Mouse (Mus musculus): ENCODE data around the gene Rxfp1.

Rxfp1 gene

DNA sequence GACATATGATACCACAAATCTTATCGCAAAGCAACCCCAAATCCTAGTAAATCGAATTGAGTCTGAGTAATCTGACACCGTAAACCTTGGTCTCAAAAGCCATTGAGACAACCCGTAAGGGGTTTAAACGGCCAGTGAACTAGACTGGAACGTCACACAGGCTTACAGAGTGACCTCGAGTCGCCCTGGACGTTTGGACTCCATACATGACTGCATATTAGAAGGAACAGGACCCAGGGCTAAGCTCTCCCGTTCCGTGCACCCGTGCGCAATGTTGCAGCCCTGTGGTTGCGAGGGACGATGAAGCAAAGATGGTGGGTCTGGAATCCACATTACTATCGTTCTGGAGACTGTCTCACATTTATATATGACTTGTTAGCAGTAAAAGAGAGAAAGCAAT, 65.5 kb downstream of the Rxfp1 start:
- no peak for DNase-seq (ENCODE audit: low read depth, low spot score)

DNA sequence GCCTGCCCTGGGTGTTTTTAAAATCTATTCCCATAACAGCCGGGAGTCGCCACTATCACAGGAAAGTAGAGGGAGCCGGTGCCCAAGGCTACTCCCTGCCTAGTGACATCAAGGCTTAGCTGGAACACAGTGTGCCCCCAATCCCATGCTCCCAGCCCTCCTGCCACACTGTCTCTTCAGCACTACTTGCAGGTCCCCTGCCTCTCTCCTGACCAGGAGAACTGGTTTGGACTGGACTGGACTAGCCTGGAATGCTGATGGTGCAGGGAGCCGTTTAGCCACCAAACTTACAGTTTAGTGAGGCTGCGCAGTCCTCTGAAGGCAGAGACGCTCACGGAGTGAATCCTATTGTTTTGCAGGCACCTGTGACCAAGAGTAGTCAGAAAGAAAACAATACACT, 67.1 kb downstream of the Rxfp1 start:
- no peak for DNase-seq (ENCODE audit: low read depth, low spot score)

DNA sequence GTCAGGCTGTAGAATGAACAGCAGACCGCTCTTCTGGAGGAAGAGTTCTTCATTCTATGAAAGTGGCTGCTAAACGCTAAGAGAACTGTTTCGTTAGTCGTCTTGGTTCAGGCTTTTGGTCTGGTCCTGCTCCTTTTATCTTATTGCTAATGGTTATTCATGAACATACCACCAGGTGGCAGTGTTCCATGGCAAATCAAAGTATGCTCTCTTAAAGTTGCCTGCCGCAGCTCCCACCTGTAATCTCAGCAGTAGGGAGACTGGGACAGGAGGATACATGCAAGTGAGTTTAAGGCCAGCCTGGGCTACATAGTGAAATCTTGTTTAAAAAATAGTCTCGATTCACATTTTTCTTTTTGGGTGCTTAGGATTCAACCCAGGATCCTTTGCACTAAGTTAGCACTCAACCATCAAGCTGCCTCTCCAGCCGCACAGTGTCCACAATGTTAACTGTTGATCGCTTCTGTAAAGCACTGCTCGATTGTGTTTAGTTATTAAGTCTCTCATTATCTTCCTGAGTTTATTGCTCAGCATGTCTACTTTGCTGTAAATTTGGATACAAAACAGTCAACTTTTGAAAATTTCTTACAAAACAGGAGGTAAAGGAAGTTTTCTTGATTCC, 72.8 kb downstream of the Rxfp1 start:
- peak; percentile 45 for DNase-seq (ENCODE audit: low read depth, low spot score)

DNA sequence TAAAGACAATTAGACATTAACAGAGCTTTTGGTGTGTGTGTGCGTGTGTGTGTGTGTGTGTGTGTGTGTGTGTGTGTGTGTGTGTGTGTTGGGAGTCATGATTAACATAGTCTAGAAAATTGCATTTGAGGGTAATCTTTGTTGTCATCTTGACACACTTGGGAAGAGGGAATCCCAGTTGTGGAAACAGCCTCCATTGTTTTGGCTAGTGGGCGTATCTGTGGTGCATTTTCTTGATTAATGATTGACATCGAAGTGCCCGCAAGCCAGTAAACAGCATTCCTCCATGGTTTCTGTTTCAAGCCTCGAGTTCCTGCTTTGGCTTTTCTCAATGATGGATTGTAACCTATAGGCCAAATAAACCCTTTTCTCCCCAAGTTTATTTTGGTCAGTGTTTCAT, 81.0 kb downstream of the Rxfp1 start:
- DNase-seq (ENCODE audit: low read depth, low spot score), result no peak

DNA sequence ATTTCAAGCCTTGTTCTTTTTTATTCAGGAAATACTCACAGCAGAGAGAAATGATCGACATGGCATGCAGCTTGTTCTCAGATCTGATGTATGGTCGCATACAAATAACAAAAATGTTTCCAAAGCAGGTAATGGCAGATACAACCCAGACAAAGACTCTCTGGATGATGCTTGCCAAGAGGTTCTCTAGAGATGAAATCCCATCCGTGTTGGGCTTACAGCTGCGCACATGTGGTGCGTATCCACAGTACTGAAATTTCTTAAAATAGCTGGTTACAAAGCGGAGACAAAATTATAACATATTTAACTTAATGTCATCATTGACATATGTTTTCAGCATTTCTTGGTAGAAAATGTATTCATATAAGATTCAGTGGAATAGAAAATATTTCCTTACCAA, 85.6 kb downstream of the Rxfp1 start:
- no peak for DNase-seq (ENCODE audit: low read depth, low spot score)

DNA sequence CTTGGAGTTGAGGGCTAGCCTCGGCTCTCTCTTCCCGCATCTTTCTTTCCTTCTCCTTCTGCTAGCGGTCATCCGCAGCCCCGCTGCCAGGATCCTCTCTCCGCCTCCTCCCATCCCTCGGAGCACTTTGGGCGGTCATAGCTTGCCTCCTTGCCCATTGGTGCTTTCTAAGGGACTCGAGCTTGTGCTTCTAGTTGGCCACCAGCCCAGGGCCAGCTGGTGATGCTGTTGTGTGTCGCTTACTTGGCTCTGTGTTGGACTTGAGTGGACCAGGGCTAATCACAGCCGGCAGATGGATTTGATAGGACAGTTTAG, 108.3 kb downstream of the Rxfp1 start, which contains the start of gene Etfdh:
Etfdh (minus strand) TSS at position 85 of the 315 bp plus-strand sequence.
- peak; percentile 38 for DNase-seq (ENCODE audit: low read depth, low spot score)

DNA sequence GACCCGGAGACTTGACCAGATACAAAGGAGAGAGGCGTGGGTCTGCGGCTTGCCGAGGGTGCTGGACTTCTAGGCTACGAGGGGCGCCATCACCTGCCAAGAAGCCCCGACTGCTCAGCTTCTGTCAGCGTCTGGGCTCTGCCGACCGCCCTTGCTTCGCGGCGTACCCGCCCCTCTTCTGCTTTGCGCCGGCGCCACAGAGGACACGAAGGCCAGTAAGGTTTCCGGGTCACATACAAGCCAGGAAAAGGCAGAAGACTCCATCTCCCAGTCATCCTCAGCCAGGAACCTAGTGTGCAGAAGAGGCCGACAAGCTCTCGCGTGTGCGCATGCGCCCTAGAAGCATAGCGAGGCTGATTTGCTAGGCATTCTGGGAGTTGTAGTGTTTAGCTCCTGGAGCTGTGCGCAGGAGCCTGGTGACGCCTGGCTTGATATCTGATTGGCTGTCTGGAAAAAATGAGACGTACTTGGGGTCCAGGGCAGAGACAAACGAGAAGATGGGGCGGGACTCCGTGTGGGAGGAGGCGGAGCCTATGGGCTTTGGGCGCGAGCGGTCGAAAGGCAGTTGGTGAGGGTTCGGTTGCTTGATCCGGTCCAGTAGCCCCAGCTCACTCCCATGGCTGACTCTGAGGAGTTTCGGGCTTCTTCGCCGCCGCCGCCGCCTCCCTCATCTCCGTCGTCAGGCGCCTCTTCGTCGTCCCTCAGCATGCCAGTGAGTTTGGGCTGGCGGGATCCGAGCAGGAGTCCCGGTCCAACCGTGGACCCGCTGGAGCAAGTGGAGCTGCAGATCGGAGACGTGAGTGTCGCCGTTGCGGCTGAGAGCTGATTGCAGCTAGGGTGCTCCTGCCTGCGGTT, 108.9 kb downstream of the Rxfp1 start, which contains the start of gene 4930579G24Rik:
4930579G24Rik (plus strand) TSS at position 519 of the 855 bp plus-strand sequence.
- peak; percentile 99 for DNase-seq (ENCODE audit: low read depth, low spot score)

DNA sequence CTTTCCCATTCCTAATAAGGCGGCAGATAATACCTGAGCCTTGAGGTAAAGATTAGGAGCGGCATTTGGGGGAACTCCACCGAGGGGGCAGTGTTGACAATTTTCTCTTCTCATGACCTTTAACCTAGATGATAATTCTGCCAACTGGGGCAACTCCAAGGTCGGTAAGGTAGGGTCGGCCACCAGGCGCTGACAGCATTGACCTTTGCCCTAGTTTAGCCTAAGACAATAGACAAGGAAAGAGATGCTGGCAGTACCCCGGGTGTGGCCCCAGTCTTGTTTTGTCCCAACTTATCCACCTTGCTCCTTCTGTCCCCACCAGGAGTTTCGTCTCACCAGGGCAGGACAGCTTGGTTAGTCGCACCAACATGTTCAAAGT, 109.5 kb downstream of the Rxfp1 start:
- DNase-seq (ENCODE audit: low read depth, low spot score), result no peak

DNA sequence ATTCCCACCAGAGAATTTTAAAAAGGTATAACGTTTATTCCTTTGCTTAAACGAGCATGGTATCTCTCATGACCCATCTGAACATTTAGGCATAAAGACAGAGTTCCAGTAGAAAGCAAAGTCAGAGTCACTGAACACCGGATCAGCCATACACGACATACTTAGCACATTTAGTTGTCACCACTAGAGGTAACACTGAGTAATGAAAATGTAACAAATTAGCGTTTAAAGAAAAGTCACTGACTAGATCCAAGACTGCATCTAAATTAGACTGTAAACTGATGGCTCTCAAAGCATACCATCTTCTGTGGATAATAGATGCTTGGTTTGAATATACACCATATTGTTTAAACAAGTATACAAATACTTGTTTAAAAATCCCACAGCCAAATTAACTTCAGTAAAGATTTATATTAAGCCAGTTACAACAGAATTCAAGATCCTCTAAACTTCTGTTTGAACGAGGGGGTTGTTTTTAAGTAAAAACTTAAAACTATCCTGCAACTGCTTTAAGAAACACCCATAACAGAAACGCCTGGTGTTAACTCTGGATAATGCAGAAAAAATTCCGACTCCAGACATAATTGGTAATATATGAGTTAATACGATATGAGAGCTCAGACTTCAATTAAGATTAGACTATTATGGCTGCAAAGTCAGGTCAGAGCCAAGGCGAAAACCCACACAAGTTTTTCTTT, 110.0 kb downstream of the Rxfp1 start:
- DNase-seq (ENCODE audit: low read depth, low spot score), result no peak

DNA sequence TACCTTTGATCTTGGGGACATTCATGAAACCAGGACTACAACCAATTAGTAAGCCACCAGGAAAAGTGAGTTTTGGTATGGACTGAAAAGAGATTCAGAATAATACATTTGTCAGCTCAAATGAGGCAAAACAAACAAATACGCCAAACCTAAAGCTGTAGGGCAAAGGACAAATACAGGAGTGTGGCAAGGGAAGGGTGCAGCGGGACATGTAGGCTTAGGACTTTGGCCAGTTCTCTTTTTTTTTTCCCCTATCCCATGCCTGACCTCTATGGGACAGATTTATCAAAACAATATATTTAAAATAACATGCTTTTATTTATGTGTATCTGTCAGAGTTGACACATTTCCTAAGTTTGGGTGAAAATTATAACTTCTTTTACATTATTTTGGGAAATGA, 127.8 kb downstream of the Rxfp1 start:
- DNase-seq (ENCODE audit: low read depth, low spot score), result no peak

DNA sequence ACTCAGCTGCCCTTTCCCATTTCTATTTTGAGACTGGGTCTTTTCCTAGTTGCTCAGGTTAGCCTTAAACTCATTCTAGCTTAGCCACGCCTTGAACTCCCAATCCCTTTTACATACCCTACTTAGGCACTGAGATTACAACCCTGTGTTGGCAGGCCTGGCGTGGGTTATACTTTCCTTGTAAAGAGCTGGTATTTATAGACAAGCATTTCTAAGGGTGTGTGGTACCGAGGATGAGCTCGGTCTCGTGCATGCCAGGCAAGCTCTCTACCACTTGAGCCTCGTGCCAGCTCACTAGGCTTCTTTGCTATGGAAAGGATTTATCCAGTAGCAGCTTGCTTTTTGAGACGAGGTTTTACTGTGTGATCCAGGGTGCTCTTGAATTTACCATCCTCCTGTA, 142.2 kb downstream of the Rxfp1 start:
- DNase-seq (ENCODE audit: low read depth, low spot score), result no peak

DNA sequence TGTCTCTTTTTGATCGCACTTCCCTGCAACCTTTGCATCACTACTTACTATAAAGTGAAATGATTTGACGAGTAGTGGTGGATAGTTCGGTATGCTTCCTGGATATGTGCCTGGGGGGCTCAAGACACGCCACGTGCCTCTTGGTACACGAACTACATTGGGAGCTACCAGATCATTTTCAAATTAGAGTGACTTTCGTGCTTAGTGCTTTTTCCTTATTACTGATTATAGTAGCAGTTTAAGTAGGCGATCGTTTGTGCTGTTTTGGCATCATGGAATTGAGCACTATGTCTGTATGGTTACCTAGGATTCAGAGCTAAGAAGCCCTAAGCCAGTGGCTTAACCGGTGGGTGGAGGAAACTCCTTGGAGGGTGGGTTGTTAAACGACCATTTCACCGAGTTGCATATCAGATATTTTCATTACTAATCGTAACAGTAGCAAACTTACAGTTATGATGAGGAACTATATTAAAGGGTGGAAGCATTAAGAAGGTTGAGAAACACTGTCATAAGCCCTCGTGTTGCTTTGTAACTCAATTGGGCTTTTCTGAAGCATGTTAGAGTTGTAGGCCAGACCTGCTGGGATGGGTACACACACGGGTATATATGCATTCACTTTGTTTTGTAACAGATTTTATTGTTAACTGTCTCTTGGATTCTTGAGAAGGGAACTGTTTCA, 145.7 kb downstream of the Rxfp1 start:
- no peak for DNase-seq (ENCODE audit: low read depth, low spot score)

Data from retina, postnatal 7 days (tissue).